Mouse (Mus musculus) kidney, adult 9 months (tissue): ENCODE results near the gene Cmss1.

Experiments
- DNase-seq: peaks from one replicate; pipeline ENCODE4 v3.0.0; 2022

The Cmss1 gene

GRCm38 (mm10) chr16:57469869-57470268 is 136.8 kb downstream of the Cmss1 start:
- DNase-seq = peak; percentile 17

GRCm38 (mm10) chr16:57469301-57469700 is 137.4 kb downstream of the Cmss1 start:
- no peak for DNase-seq

GRCm38 (mm10) chr16:57465386-57465913 is 141.2 kb downstream of the Cmss1 start:
- no peak for DNase-seq

- no peak for DNase-seq
These were observed 150.7 kb downstream of the Cmss1 start for GRCm38 (mm10) chr16:57456003-57456402.

GRCm38 (mm10) chr16:57455573-57455972 is 151.1 kb downstream of the Cmss1 start:
- DNase-seq = no peak

- DNase-seq = no peak
These were observed 152.4 kb downstream of the Cmss1 start for GRCm38 (mm10) chr16:57454106-57454763.

- DNase-seq = no peak
These were observed 153.7 kb downstream of the Cmss1 start for GRCm38 (mm10) chr16:57453009-57453408.

- peak; percentile 41 for DNase-seq
These were observed 161.3 kb downstream of the Cmss1 start for GRCm38 (mm10) chr16:57445096-57446094.

GRCm38 (mm10) chr16:57440706-57441437 is 165.8 kb downstream of the Cmss1 start:
- DNase-seq = no peak

- peak; percentile 26 for DNase-seq
These were observed 167.5 kb downstream of the Cmss1 start for GRCm38 (mm10) chr16:57439206-57439605.

- no peak for DNase-seq
These were observed 168.4 kb downstream of the Cmss1 start for GRCm38 (mm10) chr16:57438288-57438685.

- DNase-seq = no peak
These were observed 169.0 kb downstream of the Cmss1 start for GRCm38 (mm10) chr16:57437523-57438287.

- no peak for DNase-seq
These were observed 172.0 kb downstream of the Cmss1 start for GRCm38 (mm10) chr16:57434640-57435039.

GRCm38 (mm10) chr16:57433671-57434070 is 173.0 kb downstream of the Cmss1 start:
- DNase-seq = no peak

- no peak for DNase-seq
These were observed 173.5 kb downstream of the Cmss1 start for GRCm38 (mm10) chr16:57433173-57433572.

- DNase-seq = no peak
These were observed 175.4 kb downstream of the Cmss1 start for GRCm38 (mm10) chr16:57431294-57431693.

GRCm38 (mm10) chr16:57428977-57429376 is 177.7 kb downstream of the Cmss1 start:
- no peak for DNase-seq

- no peak for DNase-seq
These were observed 179.0 kb downstream of the Cmss1 start for GRCm38 (mm10) chr16:57427516-57428285.

GRCm38 (mm10) chr16:57426680-57427079 is 180.0 kb downstream of the Cmss1 start:
- DNase-seq = no peak

GRCm38 (mm10) chr16:57423001-57423800 is 183.5 kb downstream of the Cmss1 start:
- peak; percentile 64 for DNase-seq
